Mouse (Mus musculus): ENCODE measurements around the gene Sirt4. TPM values are rescaled to one million over a fixed set of nuclear protein-coding genes. Genes with fewer than 3 reads are reported as not detected.
"Not testable (repeated sequence)": the region's sequence is repeated elsewhere in the genome, so short reads cannot be mapped to it uniquely, and the experiment has no call there.

The Sirt4 gene
- polyA plus RNA-seq, 1 experiment from 2014 or later: 23.5 TPM

GRCm38 (mm10) chr5:115518214-115518613 lies 33.7 kb upstream of the Sirt4 start:
- H3K27ac ChIP-seq (ENCODE audit: low read length); H3K36me3 ChIP-seq (ENCODE audit: control insufficient read depth, insufficient read depth, low read length); H3K27me3 ChIP-seq (ENCODE audit: control insufficient read depth, insufficient read depth, low read length); ATAC-seq (ENCODE audit: insufficient number of reproducible peaks, insufficient read depth, low FRiP score, low read depth); H3K4me3 ChIP-seq (ENCODE audit: low read depth, low read length); H3K9ac ChIP-seq (replicated peaks; ENCODE audit: low read depth, low read length); H3K4me2 ChIP-seq (replicated peaks; ENCODE audit: low read depth, low read length); H3K9me3 ChIP-seq (ENCODE audit: control insufficient read depth, low read depth, low read length): not testable (repeated sequence)
- 97% methylated on average over 7 of the region's 8 CpGs for WGBS
- peaks cover 33% of the 10 kb centered on the region for H3K4me1 ChIP-seq (ENCODE audit: control insufficient read depth, insufficient read depth, low read length)

- Histone ChIP-seq H3K9me3 (ENCODE audit: control insufficient read depth, low read depth, low read length) (no peaks in the 10 kb centered on the region), H3K27ac (ENCODE audit: low read length) (no peak overlapping the region), H3K4me1 (ENCODE audit: control insufficient read depth, insufficient read depth, low read length) (peaks cover 27% of the 10 kb centered on the region), H3K27me3 (ENCODE audit: control insufficient read depth, insufficient read depth, low read length) (no peaks in the 10 kb centered on the region), H3K4me3 (ENCODE audit: low read depth, low read length) (no peak overlapping the region), H3K36me3 (ENCODE audit: control insufficient read depth, insufficient read depth, low read length) (no peaks in the 10 kb centered on the region), H3K9ac (replicated peaks; ENCODE audit: low read depth, low read length) (no peak overlapping the region), H3K4me2 (replicated peaks; ENCODE audit: low read depth, low read length) (no peak overlapping the region)
- WGBS: 89% methylated on average over 9 of the region's 9 CpGs
- ATAC-seq (ENCODE audit: insufficient number of reproducible peaks, insufficient read depth, low FRiP score, low read depth): no peak
These were observed 33.0 kb upstream of the Sirt4 start for GRCm38 (mm10) chr5:115517501-115517900.

- Histone ChIP-seq H3K4me3 (ENCODE audit: low read depth, low read length) (no peak overlapping the region), H3K9me3 (ENCODE audit: control insufficient read depth, low read depth, low read length) (no peaks in the 10 kb centered on the region), H3K9ac (replicated peaks; ENCODE audit: low read depth, low read length) (no peak overlapping the region), H3K36me3 (ENCODE audit: control insufficient read depth, insufficient read depth, low read length) (no peaks in the 10 kb centered on the region), H3K27me3 (ENCODE audit: control insufficient read depth, insufficient read depth, low read length) (no peaks in the 10 kb centered on the region), H3K4me2 (replicated peaks; ENCODE audit: low read depth, low read length) (no peak overlapping the region), H3K4me1 (ENCODE audit: control insufficient read depth, insufficient read depth, low read length) (peaks cover 21% of the 10 kb centered on the region), H3K27ac (ENCODE audit: low read length) (peak overlapping the region; percentile 48; the same call in 1 of the 2 replicates)
- no peak for ATAC-seq (ENCODE audit: insufficient number of reproducible peaks, insufficient read depth, low FRiP score, low read depth)
- WGBS: 91% methylated on average over 7 of the region's 7 CpGs
These were observed 32.4 kb upstream of the Sirt4 start for GRCm38 (mm10) chr5:115516908-115517307.

GRCm38 (mm10) chr5:115516081-115516907 lies 31.8 kb upstream of the Sirt4 start:
- H3K36me3 ChIP-seq (ENCODE audit: control insufficient read depth, insufficient read depth, low read length): no peaks in the 10 kb centered on the region
- WGBS: 66% methylated on average over 32 of the region's 32 CpGs
- peaks cover 18% of the 10 kb centered on the region for H3K4me1 ChIP-seq (ENCODE audit: control insufficient read depth, insufficient read depth, low read length)
- peak overlapping the region; percentile 55; the same call in 1 of the 2 replicates for H3K27ac ChIP-seq (ENCODE audit: low read length)
- no peak overlapping the region for H3K4me3 ChIP-seq (ENCODE audit: low read depth, low read length)
- no peaks in the 10 kb centered on the region for H3K27me3 ChIP-seq (ENCODE audit: control insufficient read depth, insufficient read depth, low read length)
- H3K4me2 ChIP-seq (replicated peaks; ENCODE audit: low read depth, low read length): no peak overlapping the region
- H3K9me3 ChIP-seq (ENCODE audit: control insufficient read depth, low read depth, low read length): no peaks in the 10 kb centered on the region
- no peak for ATAC-seq (ENCODE audit: insufficient number of reproducible peaks, insufficient read depth, low FRiP score, low read depth)
- H3K9ac ChIP-seq (replicated peaks; ENCODE audit: low read depth, low read length): no peak overlapping the region

- Histone ChIP-seq H3K36me3 (ENCODE audit: control insufficient read depth, insufficient read depth, low read length) (no peaks in the 10 kb centered on the region), H3K27me3 (ENCODE audit: control insufficient read depth, insufficient read depth, low read length) (no peaks in the 10 kb centered on the region), H3K27ac (ENCODE audit: low read length) (peak overlapping the region; percentile 60), H3K4me2 (replicated peaks; ENCODE audit: low read depth, low read length) (no peak overlapping the region; the same call in 1 of the 2 replicates), H3K9ac (replicated peaks; ENCODE audit: low read depth, low read length) (no peak overlapping the region), H3K4me1 (ENCODE audit: control insufficient read depth, insufficient read depth, low read length) (peaks cover 18% of the 10 kb centered on the region), H3K4me3 (ENCODE audit: low read depth, low read length) (no peak overlapping the region), H3K9me3 (ENCODE audit: control insufficient read depth, low read depth, low read length) (no peaks in the 10 kb centered on the region)
- peak; percentile 79 for ATAC-seq (ENCODE audit: insufficient number of reproducible peaks, insufficient read depth, low FRiP score, low read depth)
- 29% methylated on average over 20 of the region's 20 CpGs for WGBS
These were observed 30.5 kb upstream of the Sirt4 start for GRCm38 (mm10) chr5:115514896-115515587.

- Histone ChIP-seq H3K4me1 (ENCODE audit: control insufficient read depth, insufficient read depth, low read length) (peaks cover 23% of the 10 kb centered on the region), H3K4me3 (ENCODE audit: low read depth, low read length) (no peak overlapping the region), H3K27me3 (ENCODE audit: control insufficient read depth, insufficient read depth, low read length) (no peaks in the 10 kb centered on the region), H3K9me3 (ENCODE audit: control insufficient read depth, low read depth, low read length) (no peaks in the 10 kb centered on the region), H3K27ac (ENCODE audit: low read length) (peak overlapping the region; percentile 60), H3K9ac (replicated peaks; ENCODE audit: low read depth, low read length) (no peak overlapping the region), H3K4me2 (replicated peaks; ENCODE audit: low read depth, low read length) (no peak overlapping the region; the same call in 1 of the 2 replicates), H3K36me3 (ENCODE audit: control insufficient read depth, insufficient read depth, low read length) (no peaks in the 10 kb centered on the region)
- ATAC-seq (ENCODE audit: insufficient number of reproducible peaks, insufficient read depth, low FRiP score, low read depth): no peak; the same call in 1 of the 2 replicates
- WGBS: 64% methylated on average over 6 of the region's 6 CpGs
These were observed 29.8 kb upstream of the Sirt4 start for GRCm38 (mm10) chr5:115514346-115514745.

GRCm38 (mm10) chr5:115513721-115514120 lies 29.2 kb upstream of the Sirt4 start:
- Histone ChIP-seq H3K4me1 (ENCODE audit: control insufficient read depth, insufficient read depth, low read length) (peaks cover 27% of the 10 kb centered on the region), H3K9me3 (ENCODE audit: control insufficient read depth, low read depth, low read length) (no peaks in the 10 kb centered on the region), H3K4me2 (replicated peaks; ENCODE audit: low read depth, low read length) (no peak overlapping the region), H3K27ac (ENCODE audit: low read length) (peak overlapping the region; percentile 60; the same call in 1 of the 2 replicates), H3K36me3 (ENCODE audit: control insufficient read depth, insufficient read depth, low read length) (no peaks in the 10 kb centered on the region), H3K4me3 (ENCODE audit: low read depth, low read length) (no peak overlapping the region), H3K9ac (replicated peaks; ENCODE audit: low read depth, low read length) (no peak overlapping the region), H3K27me3 (ENCODE audit: control insufficient read depth, insufficient read depth, low read length) (no peaks in the 10 kb centered on the region)
- 96% methylated on average over 16 of the region's 16 CpGs for WGBS
- ATAC-seq (ENCODE audit: insufficient number of reproducible peaks, insufficient read depth, low FRiP score, low read depth): no peak

GRCm38 (mm10) chr5:115513246-115513645 lies 28.7 kb upstream of the Sirt4 start:
- Histone ChIP-seq H3K27ac (ENCODE audit: low read length) (no peak overlapping the region), H3K4me3 (ENCODE audit: low read depth, low read length) (no peak overlapping the region), H3K4me2 (replicated peaks; ENCODE audit: low read depth, low read length) (no peak overlapping the region), H3K4me1 (ENCODE audit: control insufficient read depth, insufficient read depth, low read length) (peaks cover 32% of the 10 kb centered on the region), H3K9ac (replicated peaks; ENCODE audit: low read depth, low read length) (no peak overlapping the region), H3K27me3 (ENCODE audit: control insufficient read depth, insufficient read depth, low read length) (no peaks in the 10 kb centered on the region), H3K36me3 (ENCODE audit: control insufficient read depth, insufficient read depth, low read length) (no peaks in the 10 kb centered on the region), H3K9me3 (ENCODE audit: control insufficient read depth, low read depth, low read length) (no peaks in the 10 kb centered on the region)
- ATAC-seq (ENCODE audit: insufficient number of reproducible peaks, insufficient read depth, low FRiP score, low read depth): no peak
- 95% methylated on average over 14 of the region's 14 CpGs for WGBS

Data from stomach, embryonic 14.5 days (tissue).